In the genomic region with DNA sequence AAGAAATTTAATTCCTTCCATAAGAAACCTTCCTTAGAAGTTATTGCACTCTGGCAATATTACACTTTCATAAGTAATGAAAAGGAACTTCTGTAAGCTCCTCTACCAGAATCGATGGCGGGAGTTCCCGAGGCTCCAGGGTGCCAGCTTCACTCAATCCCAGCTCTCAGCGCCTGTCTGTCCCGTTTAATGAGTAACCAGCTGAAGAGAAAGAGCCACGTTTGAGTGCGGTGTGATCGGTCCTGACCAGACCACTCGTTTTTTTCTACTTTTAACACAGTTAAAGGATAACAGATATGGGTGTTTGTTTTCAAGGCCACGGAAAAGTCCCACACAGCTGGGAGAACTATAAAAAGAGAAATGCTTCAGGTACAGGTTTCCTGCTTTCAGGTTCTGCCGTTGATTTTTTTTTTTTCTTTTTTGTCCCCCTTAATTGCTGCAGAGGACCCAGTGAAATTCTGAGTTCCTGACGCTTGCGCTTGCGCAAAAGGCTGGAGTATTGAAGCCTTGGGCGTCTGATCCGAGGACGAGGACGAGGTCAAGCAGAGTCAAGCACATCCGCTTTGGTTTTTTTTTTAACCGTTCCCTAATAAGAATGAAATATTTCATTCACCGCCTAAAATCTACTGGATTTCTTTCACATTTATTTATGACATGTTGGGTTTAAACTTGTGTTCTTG, we compare ENCODE assay signal across 11 mouse cellular contexts. TPM values are rescaled to one million over a fixed set of nuclear protein-coding genes. Genes with fewer than 3 reads are reported as not detected.
A peak's percentile ranks its signal among the peaks of the same experiment; 100 is the strongest.
DNase-seq lines count a peak whose midpoint lies in the region; ATAC-seq and TF ChIP-seq lines count a peak whose summit lies in the region.
"Had no signal": no experiment of that assay in that cellular context is flagged by ENCODE, and none has a peak within 500 bp of the region (broad histone marks: within the 10 kb centered on the region; RNA-seq: fewer than 3 reads in every experiment).

No protein-coding gene starts in this region.

- no peak overlapping the region; a peak in 1 of 4 replicates for H3K4me3 ChIP-seq in heart, embryonic 14.5 days (ENCODE audit: control insufficient read depth in 1 of 2, insufficient read depth in 1 of 2, low read depth in 1 of 2, low read length in 2 of 2)
- no peak overlapping the region for H3K4me3 ChIP-seq in kidney, adult 2 months (ENCODE audit: insufficient read depth, low read depth, low read length)
- no peak overlapping the region for H3K4me3 ChIP-seq in liver, embryonic 15.5 days (replicated peaks)
- H3K4me3 ChIP-seq: forebrain, embryonic 12.5 days; limb, embryonic 15.5 days had no signal

- no peak for TF ChIP-seq POLR2A in kidney, adult 2 months (IDR thresholded peaks at IDR 0.05; ENCODE audit: low read depth, low read length)

- WGBS in heart, embryonic 14.5 days, result 55% methylated on average over 21 of the region's 21 CpGs
- 29% methylated on average over 21 of the region's 21 CpGs for WGBS in kidney, adult 2 months
- WGBS in liver, embryonic 15.5 days (ENCODE audit: insufficient replicate concordance), result 64% methylated on average over 21 of the region's 21 CpGs

- H3K9me3 ChIP-seq in heart, embryonic 14.5 days (ENCODE audit: control insufficient read depth, low read length), result no peaks in the 10 kb centered on the region
- H3K9me3 ChIP-seq in liver, embryonic 15.5 days (replicated peaks), result no peaks in the 10 kb centered on the region
- H3K9me3 ChIP-seq: forebrain, embryonic 12.5 days; limb, embryonic 15.5 days had no signal

- intact Hi-C loops in heart, postnatal 36 days (cut with DNase I), result no loop called here

- H3K9ac ChIP-seq in heart, embryonic 14.5 days (ENCODE audit: low read length), result no peak overlapping the region
- H3K9ac ChIP-seq in liver, embryonic 15.5 days, result no peak overlapping the region
- H3K9ac ChIP-seq: forebrain, embryonic 12.5 days; limb, embryonic 15.5 days had no signal

- H3K36me3 ChIP-seq in heart, embryonic 14.5 days (ENCODE audit: control insufficient read depth, insufficient read depth, low read length), result no peaks in the 10 kb centered on the region
- H3K36me3 ChIP-seq in kidney, adult 2 months (ENCODE audit: control insufficient read depth, insufficient read depth, low read length), result no peaks in the 10 kb centered on the region
- H3K36me3 ChIP-seq in liver, embryonic 15.5 days (replicated peaks), result no peaks in the 10 kb centered on the region
- H3K36me3 ChIP-seq: forebrain, embryonic 12.5 days; limb, embryonic 15.5 days had no signal

- H3K4me1 ChIP-seq in heart, embryonic 14.5 days (ENCODE audit: control insufficient read depth in 2 of 2, insufficient read depth in 2 of 2, low read length in 2 of 2), result no peaks in the 10 kb centered on the region; a peak in 1 of 4 replicates
- H3K4me1 ChIP-seq in kidney, adult 2 months (ENCODE audit: control insufficient read depth, insufficient read depth, low read length), result no peaks in the 10 kb centered on the region; the same call in 1 of the 2 replicates
- peaks cover 7% of the 10 kb centered on the region; the same call in 1 of the 2 replicates for H3K4me1 ChIP-seq in liver, embryonic 15.5 days (replicated peaks)
- H3K4me1 ChIP-seq: forebrain, embryonic 12.5 days; limb, embryonic 15.5 days had no signal

- no peak overlapping the region for H3K27ac ChIP-seq in heart, embryonic 14.5 days (replicated peaks in 1 of 2; ENCODE audit: control insufficient read depth in 1 of 2, insufficient read depth in 1 of 2, low read depth in 2 of 2, low read length in 2 of 2)
- peak overlapping the region; percentile 73; the same call in 1 of the 2 replicates for H3K27ac ChIP-seq in kidney, adult 2 months (ENCODE audit: insufficient read depth, low read depth, low read length)
- H3K27ac ChIP-seq in liver, embryonic 15.5 days (replicated peaks), result peak overlapping the region; percentile 29
- H3K27ac ChIP-seq: forebrain, embryonic 12.5 days; limb, embryonic 15.5 days had no signal

- no peak for DNase-seq in heart, postnatal 36 days
- peak; percentile 67 for DNase-seq in adrenal gland, postnatal 10 days
- DNase-seq in kidney, adult 2 months, result peak; percentile 93
- no peak for DNase-seq in frontal cortex, postnatal 25 days (ENCODE audit: low spot score in 2 of 2)
- no peak for DNase-seq in natural killer cell, adult 2 months (ENCODE audit: low spot score in 2 of 2)
- no peak for DNase-seq in right cerebral cortex, postnatal 4 days

- no peak for ATAC-seq in heart, embryonic 14.5 days (ENCODE audit: insufficient number of reproducible peaks, insufficient read depth, low FRiP score, low read depth)
- ATAC-seq in liver, embryonic 15.5 days (ENCODE audit: insufficient read depth), result peak; percentile 69; the same call in 1 of the 2 replicates

- H3K27me3 ChIP-seq in heart, embryonic 14.5 days (ENCODE audit: control insufficient read depth, insufficient read depth, low read length), result no peaks in the 10 kb centered on the region
- H3K27me3 ChIP-seq in kidney, adult 2 months (replicated peaks; ENCODE audit: control insufficient read depth, insufficient read depth, low read length), result no peaks in the 10 kb centered on the region
- no peaks in the 10 kb centered on the region for H3K27me3 ChIP-seq in liver, embryonic 15.5 days
- H3K27me3 ChIP-seq: forebrain, embryonic 12.5 days; limb, embryonic 15.5 days had no signal

- H3K4me2 ChIP-seq in heart, embryonic 14.5 days (ENCODE audit: low read length), result peak overlapping the region; percentile 8
- H3K4me2 ChIP-seq in liver, embryonic 15.5 days, result peak overlapping the region; percentile 6; the same call in 1 of the 2 replicates
- H3K4me2 ChIP-seq: forebrain, embryonic 12.5 days; heart, embryonic 11.5 days; limb, embryonic 15.5 days had no signal

- TF ChIP-seq CTCF in kidney, adult 2 months (conservative IDR thresholded peaks at IDR 0.05; ENCODE audit: insufficient read depth, insufficient read length, low read depth, low read length), result no peak

RNA-seq across cellular contexts. Expression of a gene that starts 25.5 kb away (rescaled TPM):
- 67.1 and 71.7 TPM in 2 replicates for polyA plus RNA-seq in heart, embryonic 14.5 days (2014; fragmentation: Nextera tagmentation; extraction: Ambion mirVana)
- 10 to 100 TPM; 79.1 to 83.4 TPM for total RNA-seq in heart, postnatal 36 days (2021)
- total RNA-seq in adrenal gland, postnatal 10 days (2021), result 100 to 1,000 TPM; 119 to 140 TPM
- 19.2 and 24.8 TPM in 2 replicates for polyA plus RNA-seq in kidney, adult 2 months (2012; rRNA removed)
- 11.8 and 13.9 TPM in 2 replicates for polyA plus RNA-seq in liver, embryonic 15.5 days (2015; fragmentation: Nextera tagmentation; extraction: Ambion mirVana)

Comparison
In these comparisons a context has a peak if more than half of its experiments do, and no peak if none do; other contexts are left out.
1. H3K27ac ChIP-seq: peak in kidney, adult 2 months (single experiment) and liver, embryonic 15.5 days (single experiment); none in heart, embryonic 14.5 days (0 of 2).
2. DNase-seq: peak in adrenal gland, postnatal 10 days (single experiment) and kidney, adult 2 months (single experiment); none in heart, postnatal 36 days (0 of 2), frontal cortex, postnatal 25 days (0 of 2), natural killer cell, adult 2 months (0 of 2) and right cerebral cortex, postnatal 4 days (single experiment).